Mouse (Mus musculus): Measurements from ENCODE around the gene Pigq.

DNA sequence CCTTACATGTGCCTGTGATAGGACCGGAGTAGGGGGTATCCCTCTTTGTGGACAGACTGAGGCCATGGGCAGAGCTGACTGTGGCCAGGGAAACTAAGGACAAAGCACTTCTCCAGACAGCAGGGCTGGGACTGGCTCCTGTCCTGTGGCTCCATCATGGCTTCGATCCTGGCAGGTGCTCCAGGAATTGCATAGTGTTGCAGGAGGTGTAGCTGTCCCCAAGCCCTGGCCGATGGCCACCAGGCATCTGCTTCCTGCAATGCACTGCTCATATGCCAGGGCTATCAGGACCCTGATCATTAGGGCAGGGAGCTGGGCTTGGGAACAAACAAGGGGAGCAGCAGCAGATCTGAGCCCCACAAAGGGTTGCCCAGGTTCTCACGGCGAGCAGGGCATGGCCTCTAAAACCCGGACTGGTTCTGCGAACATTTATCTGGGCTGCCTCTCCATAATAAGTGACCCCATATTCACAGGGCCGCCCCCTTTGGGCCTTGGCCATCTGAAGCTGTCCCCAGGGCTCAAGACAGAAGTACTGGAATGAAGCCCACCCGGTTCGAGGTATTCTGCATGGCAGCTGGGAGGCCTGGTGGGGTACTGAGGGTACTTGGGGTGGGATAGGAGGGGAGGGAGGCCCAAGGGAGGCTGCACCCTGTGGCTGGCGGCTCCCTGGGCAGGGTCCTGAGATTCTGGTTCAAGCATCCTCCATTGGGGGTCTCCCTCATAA, 14.2 kb upstream of the Pigq start:
- TF ChIP-seq POLR2A (IDR thresholded peaks at IDR 0.05; ENCODE audit: low read depth, low read length) (no peak), CTCF (IDR thresholded peaks at IDR 0.05; ENCODE audit: extremely low read depth, insufficient read depth, insufficient read length, insufficient replicate concordance) (no peak)

All from spleen, adult 2 months (tissue).